Mouse (Mus musculus) E14TG2a.4 (cell line): ENCODE measurements around the gene Rps6kc1.
"Not testable (repeated sequence)": the region's sequence is repeated elsewhere in the genome, so short reads cannot be mapped to it uniquely, and the experiment has no call there.

Source experiments
- H3K27me3 ChIP-seq: 2 replicates; pipeline ENCODE4 v1.6.1; 2014; ENCODE audit warnings: low read length, control low read depth; ENCODE audit not compliant: insufficient read depth
- H3K36me3 ChIP-seq: 2 replicates; pipeline ENCODE4 v1.6.1; 2014; ENCODE audit warnings: low read length, control low read depth; ENCODE audit not compliant: insufficient read depth
- H3K4me1 ChIP-seq: replicated peaks from 2 replicates; pipeline ENCODE4 v1.6.1; 2014; ENCODE audit warnings: low read depth, low read length, control low read depth
- H3K4me3 ChIP-seq: replicated peaks from 2 replicates; pipeline ENCODE4 v1.5.1; 2014; ENCODE audit warnings: mild to moderate bottlenecking, low read length
- H3K9me3 ChIP-seq: 2 replicates; pipeline ENCODE4 v1.6.1; 2014; ENCODE audit warnings: low read length, control low read depth
- CTCF ChIP-seq: conservative IDR thresholded peaks from 2 replicates; pipeline ENCODE4 v1.5.1; 2014; ENCODE audit warnings: low read length
- NANOG ChIP-seq: IDR thresholded peaks from 2 replicates; pipeline ENCODE4 v1.6.1; 2014; ENCODE audit warnings: borderline replicate concordance, low read length, mixed read lengths
- POU5F1 ChIP-seq: IDR thresholded peaks from 2 replicates; pipeline ENCODE4 v1.6.1; 2014; ENCODE audit warnings: low read length, borderline replicate concordance

The Rps6kc1 gene

GRCm38 (mm10) chr1:190930181-190930580 lies 18.6 kb upstream of the Rps6kc1 start:
- H3K27me3 ChIP-seq = no peaks in the 10 kb centered on the region
- no peak overlapping the region for H3K4me3 ChIP-seq
- no peaks in the 10 kb centered on the region for H3K9me3 ChIP-seq
- H3K36me3 ChIP-seq = peaks cover 22% of the 10 kb centered on the region
- TF ChIP-seq POU5F1 (no peak), CTCF (no peak), NANOG (no peak)
- H3K4me1 ChIP-seq = peaks cover 13% of the 10 kb centered on the region

GRCm38 (mm10) chr1:190929010-190929695 lies 17.6 kb upstream of the Rps6kc1 start:
- TF ChIP-seq NANOG (no peak), CTCF (no peak), POU5F1 (no peak)
- Histone ChIP-seq H3K36me3 (peaks cover 11% of the 10 kb centered on the region), H3K4me1 (peaks cover 13% of the 10 kb centered on the region), H3K9me3 (no peaks in the 10 kb centered on the region), H3K27me3 (no peaks in the 10 kb centered on the region), H3K4me3 (peak overlapping the region; percentile 87)

GRCm38 (mm10) chr1:190928370-190929009 lies 16.9 kb upstream of the Rps6kc1 start:
- peaks cover 5% of the 10 kb centered on the region; the same call in 1 of the 2 replicates for H3K36me3 ChIP-seq
- TF ChIP-seq POU5F1 = no peak
- no peak for TF ChIP-seq CTCF
- TF ChIP-seq NANOG = no peak
- H3K4me1 ChIP-seq = peaks cover 13% of the 10 kb centered on the region
- H3K4me3 ChIP-seq = peak overlapping the region; percentile 87
- H3K9me3 ChIP-seq = no peaks in the 10 kb centered on the region
- H3K27me3 ChIP-seq = no peaks in the 10 kb centered on the region

- Histone ChIP-seq H3K36me3 (peaks cover 2% of the 10 kb centered on the region; the same call in 1 of the 2 replicates), H3K4me3 (peak overlapping the region; percentile 87), H3K9me3 (no peaks in the 10 kb centered on the region), H3K4me1 (peaks cover 13% of the 10 kb centered on the region), H3K27me3 (no peaks in the 10 kb centered on the region)
- TF ChIP-seq CTCF (no peak), NANOG (no peak), POU5F1 (no peak)
These were observed 16.3 kb upstream of the Rps6kc1 start for GRCm38 (mm10) chr1:190927751-190928369.

- Histone ChIP-seq H3K27me3 (no peaks in the 10 kb centered on the region), H3K4me1 (peaks cover 15% of the 10 kb centered on the region), H3K36me3 (no peaks in the 10 kb centered on the region), H3K4me3 (no peak overlapping the region), H3K9me3 (no peaks in the 10 kb centered on the region)
- no peak for TF ChIP-seq CTCF
- no peak for TF ChIP-seq NANOG
- no peak for TF ChIP-seq POU5F1
These were observed 15.7 kb upstream of the Rps6kc1 start for GRCm38 (mm10) chr1:190927311-190927710.

GRCm38 (mm10) chr1:190924812-190925211 lies 13.2 kb upstream of the Rps6kc1 start, which contains the start of gene Angel2:
Gene Angel2 (plus strand): TSS chr1:190925112.
- not testable (repeated sequence) for H3K27me3 ChIP-seq, H3K36me3 ChIP-seq, H3K4me3 ChIP-seq, H3K9me3 ChIP-seq
- peaks cover 25% of the 10 kb centered on the region for H3K4me1 ChIP-seq

- Histone ChIP-seq H3K27me3 (no peaks in the 10 kb centered on the region), H3K9me3 (no peaks in the 10 kb centered on the region), H3K4me3 (no peak overlapping the region), H3K36me3 (no peaks in the 10 kb centered on the region), H3K4me1 (peaks cover 25% of the 10 kb centered on the region)
- TF ChIP-seq POU5F1 = no peak
- no peak for TF ChIP-seq NANOG
- TF ChIP-seq CTCF = no peak
These were observed 8.3 kb upstream of the Rps6kc1 start for GRCm38 (mm10) chr1:190919725-190920469.

GRCm38 (mm10) chr1:190918938-190919337 lies 7.4 kb upstream of the Rps6kc1 start:
- Histone ChIP-seq H3K4me3 (no peak overlapping the region), H3K36me3 (no peaks in the 10 kb centered on the region), H3K27me3 (no peaks in the 10 kb centered on the region), H3K4me1 (peaks cover 25% of the 10 kb centered on the region), H3K9me3 (no peaks in the 10 kb centered on the region)
- no peak for TF ChIP-seq CTCF
- TF ChIP-seq NANOG = no peak
- TF ChIP-seq POU5F1 = no peak
